Mouse (Mus musculus) hindbrain, embryonic 10.5 days (tissue): ENCODE results near the gene Anxa11. TPM values are rescaled to one million over a fixed set of nuclear protein-coding genes. Genes with fewer than 3 reads are reported as not detected.
"Not testable (repeated sequence)": the region's sequence is repeated elsewhere in the genome, so short reads cannot be mapped to it uniquely, and the experiment has no call there.

Experiments used
- DNase-seq: peaks from one replicate; pipeline ENCODE4 v3.0.0-alpha.2; 2017; ENCODE audit warnings: low spot score
- H3K27ac ChIP-seq: fragments of 300-500 bp; sonication (generic); 2 replicates; pipeline ENCODE4 v1.5.1; 2016; ENCODE audit warnings: mild to moderate bottlenecking, moderate library complexity
- H3K27me3 ChIP-seq: fragments of 300-500 bp; sonication (generic); 2 replicates; pipeline ENCODE4 v1.6.1; 2016; ENCODE audit warnings: mild to moderate bottlenecking; ENCODE audit not compliant: poor library complexity, insufficient read depth, severe bottlenecking
- H3K36me3 ChIP-seq: fragments of 300-500 bp; sonication (generic); 2 replicates; pipeline ENCODE4 v1.6.1; 2016; ENCODE audit warnings: mild to moderate bottlenecking, moderate library complexity
- H3K4me1 ChIP-seq: fragments of 300-500 bp; sonication (generic); replicated peaks from 2 replicates; pipeline ENCODE4 v1.6.1; 2016; ENCODE audit warnings: mild to moderate bottlenecking
- H3K4me3 ChIP-seq: fragments of 300-500 bp; sonication (generic); 2 replicates; pipeline ENCODE4 v1.5.1; 2016; ENCODE audit warnings: mild to moderate bottlenecking, moderate library complexity
- H3K9me3 ChIP-seq: fragments of 300-500 bp; sonication (generic); 2 replicates; pipeline ENCODE4 v1.6.1; 2016; ENCODE audit warnings: mild to moderate bottlenecking, moderate library complexity
- WGBS: fragments of 180-500 bp; shearing (Covaris S2); methylation state at CpG from one replicate; pipeline ENCODE4 v1.1.7; 2016; 5-methylcytosine and 5-hydroxymethylcytosine counted together
- polyA plus RNA-seq: library from polyadenylated mRNA; unstranded; fragments of >200 nt; fragmentation: Nextera tagmentation; extraction: Ambion mirVana; gene quantifications from 2 replicates; pipeline ENCODE4 v1.2.1, GENCODE M21; 2016

Anxa11 gene
- 4.2 and 4.4 TPM in 2 replicates for polyA plus RNA-seq

- Histone ChIP-seq H3K4me3 (peak within 1 kb of the TSS; percentile 67), H3K36me3 (no peaks in the 10 kb centered on the region), H3K27me3 (peaks cover 66% of the 10 kb centered on the region), H3K4me1 (peaks cover 23% of the 10 kb centered on the region), H3K27ac (peak within 1 kb of the TSS; percentile 70), H3K9me3 (no peaks in the 10 kb centered on the region)
- WGBS: under 1% methylated on average over 54 of the region's 54 CpGs
- peak; percentile 69 for DNase-seq
These were observed at the start of gene Anxa11 for GRCm38 (mm10) chr14:25841991-25842687. Gene Anxa11 (plus strand): TSS chr14:25842156.

- 94% methylated on average over 2 of the region's 2 CpGs for WGBS
These were observed 47.6 kb upstream of the Anxa11 start for GRCm38 (mm10) chr14:25794331-25794730.

GRCm38 (mm10) chr14:25795067-25795466 is 46.9 kb upstream of the Anxa11 start:
- WGBS: 82% methylated on average over 6 of the region's 6 CpGs
- Histone ChIP-seq H3K36me3 (no peaks in the 10 kb centered on the region), H3K4me3 (no peak overlapping the region), H3K4me1 (peaks cover 20% of the 10 kb centered on the region), H3K27me3 (peaks cover 12% of the 10 kb centered on the region), H3K9me3 (no peaks in the 10 kb centered on the region), H3K27ac (peak overlapping the region; percentile 75)
- no peak for DNase-seq

More at GRCm38 (mm10) chr14:25794331-25794730, 47.6 kb upstream of the Anxa11 start:
- Histone ChIP-seq H3K36me3 (no peaks in the 10 kb centered on the region), H3K27ac (no peak overlapping the region), H3K27me3 (peaks cover 5% of the 10 kb centered on the region), H3K4me3 (no peak overlapping the region), H3K4me1 (peaks cover 21% of the 10 kb centered on the region), H3K9me3 (no peaks in the 10 kb centered on the region)
- DNase-seq: no peak

GRCm38 (mm10) chr14:25795561-25796174 is 46.3 kb upstream of the Anxa11 start:
- peak; percentile 47 for DNase-seq
- H3K27ac ChIP-seq: peak overlapping the region; percentile 75; the same call in 1 of the 2 replicates
- no peaks in the 10 kb centered on the region for H3K36me3 ChIP-seq
- H3K27me3 ChIP-seq: peaks cover 14% of the 10 kb centered on the region
- 0 out of 2 replicates have a peak overlapping the region, but pooled peaks have one; percentile 6 for H3K4me3 ChIP-seq
- H3K9me3 ChIP-seq: no peaks in the 10 kb centered on the region
- 34% methylated on average over 10 of the region's 10 CpGs for WGBS
- peaks cover 23% of the 10 kb centered on the region for H3K4me1 ChIP-seq

- Histone ChIP-seq H3K4me1 (peaks cover 23% of the 10 kb centered on the region), H3K36me3 (no peaks in the 10 kb centered on the region), H3K27ac (peak overlapping the region; percentile 64; the same call in 1 of the 2 replicates), H3K9me3 (no peaks in the 10 kb centered on the region), H3K4me3 (no peak overlapping the region), H3K27me3 (peaks cover 14% of the 10 kb centered on the region)
- no peak for DNase-seq
- 64% methylated on average over 7 of the region's 7 CpGs for WGBS
These were observed 45.3 kb upstream of the Anxa11 start for GRCm38 (mm10) chr14:25796619-25797018.

- Histone ChIP-seq H3K36me3 (no peaks in the 10 kb centered on the region), H3K9me3 (no peaks in the 10 kb centered on the region), H3K4me1 (peaks cover 28% of the 10 kb centered on the region), H3K4me3 (no peak overlapping the region), H3K27ac (no peak overlapping the region), H3K27me3 (peaks cover 14% of the 10 kb centered on the region)
- peak; percentile 88 for DNase-seq
- WGBS: 30% methylated on average over 19 of the region's 19 CpGs
These were observed 41.6 kb upstream of the Anxa11 start for GRCm38 (mm10) chr14:25800166-25800960.

- DNase-seq: no peak
- peaks cover 14% of the 10 kb centered on the region for H3K27me3 ChIP-seq
These were observed 39.4 kb upstream of the Anxa11 start for GRCm38 (mm10) chr14:25802511-25802910.

GRCm38 (mm10) chr14:25803246-25803809 is 38.6 kb upstream of the Anxa11 start:
- Histone ChIP-seq H3K9me3 (no peaks in the 10 kb centered on the region), H3K27me3 (peaks cover 14% of the 10 kb centered on the region), H3K4me3 (no peak overlapping the region), H3K27ac (peak overlapping the region; percentile 62), H3K36me3 (no peaks in the 10 kb centered on the region), H3K4me1 (peaks cover 14% of the 10 kb centered on the region)
- DNase-seq: no peak
- WGBS: 29% methylated on average over 3 of the region's 3 CpGs

More at GRCm38 (mm10) chr14:25802511-25802910, 39.4 kb upstream of the Anxa11 start:
- Histone ChIP-seq H3K4me1 (peaks cover 14% of the 10 kb centered on the region), H3K9me3 (no peaks in the 10 kb centered on the region), H3K36me3 (no peaks in the 10 kb centered on the region), H3K27ac (no peak overlapping the region), H3K4me3 (no peak overlapping the region)

- H3K27me3 ChIP-seq: no peaks in the 10 kb centered on the region
- H3K36me3 ChIP-seq: no peaks in the 10 kb centered on the region
- no peak for DNase-seq
- peaks cover 9% of the 10 kb centered on the region for H3K4me1 ChIP-seq
- H3K4me3 ChIP-seq: no peak overlapping the region
- H3K9me3 ChIP-seq: no peaks in the 10 kb centered on the region
- no peak overlapping the region for H3K27ac ChIP-seq
- WGBS: 76% methylated on average over 7 of the region's 7 CpGs
These were observed 36.1 kb upstream of the Anxa11 start for GRCm38 (mm10) chr14:25805871-25806270.

GRCm38 (mm10) chr14:25806561-25806960 is 35.4 kb upstream of the Anxa11 start:
- no peak for DNase-seq
- H3K27me3 ChIP-seq: no peaks in the 10 kb centered on the region
- no peak overlapping the region for H3K4me3 ChIP-seq
- 94% methylated on average over 7 of the region's 7 CpGs for WGBS
- H3K9me3 ChIP-seq: no peaks in the 10 kb centered on the region
- peaks cover 9% of the 10 kb centered on the region for H3K4me1 ChIP-seq
- no peaks in the 10 kb centered on the region for H3K36me3 ChIP-seq
- H3K27ac ChIP-seq: no peak overlapping the region

GRCm38 (mm10) chr14:25811026-25811425 is 30.9 kb upstream of the Anxa11 start:
- not testable (repeated sequence) for H3K27me3 ChIP-seq, H3K27ac ChIP-seq, H3K4me1 ChIP-seq, DNase-seq, H3K36me3 ChIP-seq, H3K4me3 ChIP-seq, H3K9me3 ChIP-seq
- 59% methylated on average over 1 of the region's 1 CpGs for WGBS

GRCm38 (mm10) chr14:25814140-25814539 is 27.8 kb upstream of the Anxa11 start:
- no peaks in the 10 kb centered on the region for H3K27me3 ChIP-seq
- H3K9me3 ChIP-seq: no peaks in the 10 kb centered on the region
- H3K4me3 ChIP-seq: no peak overlapping the region
- no peak overlapping the region for H3K27ac ChIP-seq
- peaks cover 5% of the 10 kb centered on the region; the same call in 1 of the 2 replicates for H3K4me1 ChIP-seq
- DNase-seq: no peak
- no peaks in the 10 kb centered on the region for H3K36me3 ChIP-seq
